Mouse (Mus musculus): ENCODE results near the gene Pqlc2. TPM values are rescaled to one million over a fixed set of nuclear protein-coding genes. Genes with fewer than 3 reads are reported as not detected.

Gene Pqlc2
- total and polyA plus RNA-seq, 2 experiments from 2014 or later = 6.8 to 7.7 TPM

GRCm38 (mm10) chr4:139335507-139335906 lies 25.0 kb upstream of the Pqlc2 start:
- H3K27ac ChIP-seq (ENCODE audit: low read depth) = no peak overlapping the region
- WGBS = 34% methylated on average over 7 of the region's 7 CpGs
- no peak for ATAC-seq (ENCODE audit: insufficient read depth, low read depth)

GRCm38 (mm10) chr4:139334631-139335295 lies 24.3 kb upstream of the Pqlc2 start:
- H3K4me1 ChIP-seq (ENCODE audit: control insufficient read depth, insufficient read depth) = 0 out of 2 replicates have a peak, but pooled peaks cover 7% of the 10 kb centered on the region
- no peak for TF ChIP-seq EP300 (IDR thresholded peaks at IDR 0.05; ENCODE audit: low read depth)
- TF ChIP-seq CTCF (IDR thresholded peaks at IDR 0.05; ENCODE audit: low read depth) = no peak
- no peak overlapping the region for H3K4me2 ChIP-seq (ENCODE audit: low read depth, low read length)
- no peaks in the 10 kb centered on the region for H3K9me3 ChIP-seq (replicated peaks; ENCODE audit: control insufficient read depth, low read length)
- no peak for ATAC-seq (ENCODE audit: insufficient read depth, low read depth)
- no peaks in the 10 kb centered on the region for H3K36me3 ChIP-seq (replicated peaks; ENCODE audit: control insufficient read depth, insufficient read depth, low read length)
- 81% methylated on average over 5 of the region's 9 CpGs for WGBS
- no peak overlapping the region for H3K4me3 ChIP-seq (ENCODE audit: low read depth, low read length)
- no peak overlapping the region for H3K9ac ChIP-seq (replicated peaks; ENCODE audit: low read depth, low read length)
- peaks cover 10% of the 10 kb centered on the region; the same call in 1 of the 2 replicates for H3K27me3 ChIP-seq (ENCODE audit: control insufficient read depth, insufficient read depth, low read length)
- H3K27ac ChIP-seq (ENCODE audit: low read depth) = no peak overlapping the region
- DNase-seq (ENCODE audit: low spot score) = no peak

More at GRCm38 (mm10) chr4:139335507-139335906, 25.0 kb upstream of the Pqlc2 start:
- no peak for TF ChIP-seq EP300 (IDR thresholded peaks at IDR 0.05; ENCODE audit: low read depth)
- no peak for TF ChIP-seq CTCF (IDR thresholded peaks at IDR 0.05; ENCODE audit: low read depth)
- peaks cover 10% of the 10 kb centered on the region; the same call in 1 of the 2 replicates for H3K27me3 ChIP-seq (ENCODE audit: control insufficient read depth, insufficient read depth, low read length)
- no peak for DNase-seq (ENCODE audit: low spot score)
- no peak overlapping the region for H3K9ac ChIP-seq (replicated peaks; ENCODE audit: low read depth, low read length)
- no peaks in the 10 kb centered on the region for H3K36me3 ChIP-seq (replicated peaks; ENCODE audit: control insufficient read depth, insufficient read depth, low read length)
- no peak overlapping the region for H3K4me2 ChIP-seq (ENCODE audit: low read depth, low read length)
- H3K4me1 ChIP-seq (ENCODE audit: control insufficient read depth, insufficient read depth) = 0 out of 2 replicates have a peak, but pooled peaks cover 7% of the 10 kb centered on the region
- H3K9me3 ChIP-seq (replicated peaks; ENCODE audit: control insufficient read depth, low read length) = no peaks in the 10 kb centered on the region
- H3K4me3 ChIP-seq (ENCODE audit: low read depth, low read length) = no peak overlapping the region

DNA sequence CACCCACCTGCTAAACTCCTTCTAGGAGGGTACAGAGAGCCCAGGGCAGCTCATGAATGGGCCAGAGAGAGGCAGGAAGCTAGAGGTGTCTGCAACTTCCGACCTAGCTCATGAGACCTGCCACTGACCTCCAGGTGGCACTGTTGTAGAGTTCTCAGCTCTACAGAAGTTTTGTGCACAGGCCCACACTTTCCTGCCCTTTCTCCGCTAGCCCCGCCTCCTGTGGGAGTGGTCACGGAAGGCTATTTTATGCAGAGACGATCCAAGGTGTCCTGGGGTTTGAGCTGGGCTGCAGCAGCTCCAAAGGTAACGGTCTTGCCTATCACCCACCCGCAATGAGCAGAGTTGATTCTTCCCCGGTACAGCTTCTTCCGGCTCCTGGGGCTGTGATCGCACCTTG lies 20.1 kb upstream of the Pqlc2 start:
- H3K9me3 ChIP-seq (replicated peaks; ENCODE audit: control insufficient read depth, low read length) = no peaks in the 10 kb centered on the region
- WGBS = 8% methylated on average over 10 of the region's 10 CpGs
- peak overlapping the region; percentile 31 for H3K4me3 ChIP-seq (ENCODE audit: low read depth, low read length)
- no peak overlapping the region for H3K9ac ChIP-seq (replicated peaks; ENCODE audit: low read depth, low read length)
- peak; percentile 93 for ATAC-seq (ENCODE audit: insufficient read depth, low read depth)
- H3K27me3 ChIP-seq (ENCODE audit: control insufficient read depth, insufficient read depth, low read length) = peaks cover 7% of the 10 kb centered on the region; the same call in 1 of the 2 replicates
- H3K4me2 ChIP-seq (ENCODE audit: low read depth, low read length) = peak overlapping the region; percentile 53
- DNase-seq (ENCODE audit: low spot score) = peak; percentile 83
- TF ChIP-seq CTCF (IDR thresholded peaks at IDR 0.05; ENCODE audit: low read depth) = peak; percentile 73
- no peak for TF ChIP-seq EP300 (IDR thresholded peaks at IDR 0.05; ENCODE audit: low read depth)
- no peaks in the 10 kb centered on the region for H3K36me3 ChIP-seq (replicated peaks; ENCODE audit: control insufficient read depth, insufficient read depth, low read length)
- H3K27ac ChIP-seq (ENCODE audit: low read depth) = no peak overlapping the region
- H3K4me1 ChIP-seq (ENCODE audit: control insufficient read depth, insufficient read depth) = 0 out of 2 replicates have a peak, but pooled peaks cover 6% of the 10 kb centered on the region

GRCm38 (mm10) chr4:139319740-139320139 lies 9.2 kb upstream of the Pqlc2 start:
- no peaks in the 10 kb centered on the region for H3K4me1 ChIP-seq (ENCODE audit: control insufficient read depth, insufficient read depth)
- ATAC-seq (ENCODE audit: insufficient read depth, low read depth) (no peak), DNase-seq (ENCODE audit: low spot score) (no peak)
- H3K27ac ChIP-seq (ENCODE audit: low read depth) = no peak overlapping the region
- no peaks in the 10 kb centered on the region for H3K27me3 ChIP-seq (ENCODE audit: control insufficient read depth, insufficient read depth, low read length)
- peaks cover 11% of the 10 kb centered on the region; the same call in 1 of the 2 replicates for H3K36me3 ChIP-seq (replicated peaks; ENCODE audit: control insufficient read depth, insufficient read depth, low read length)
- H3K4me3 ChIP-seq (ENCODE audit: low read depth, low read length) = no peak overlapping the region
- H3K9me3 ChIP-seq (replicated peaks; ENCODE audit: control insufficient read depth, low read length) = no peaks in the 10 kb centered on the region
- no peak overlapping the region for H3K9ac ChIP-seq (replicated peaks; ENCODE audit: low read depth, low read length)
- no peak overlapping the region for H3K4me2 ChIP-seq (ENCODE audit: low read depth, low read length)
- 82% methylated on average over 4 of the region's 4 CpGs for WGBS
- TF ChIP-seq EP300 (IDR thresholded peaks at IDR 0.05; ENCODE audit: low read depth) (no peak), CTCF (IDR thresholded peaks at IDR 0.05; ENCODE audit: low read depth) (no peak)

DNA sequence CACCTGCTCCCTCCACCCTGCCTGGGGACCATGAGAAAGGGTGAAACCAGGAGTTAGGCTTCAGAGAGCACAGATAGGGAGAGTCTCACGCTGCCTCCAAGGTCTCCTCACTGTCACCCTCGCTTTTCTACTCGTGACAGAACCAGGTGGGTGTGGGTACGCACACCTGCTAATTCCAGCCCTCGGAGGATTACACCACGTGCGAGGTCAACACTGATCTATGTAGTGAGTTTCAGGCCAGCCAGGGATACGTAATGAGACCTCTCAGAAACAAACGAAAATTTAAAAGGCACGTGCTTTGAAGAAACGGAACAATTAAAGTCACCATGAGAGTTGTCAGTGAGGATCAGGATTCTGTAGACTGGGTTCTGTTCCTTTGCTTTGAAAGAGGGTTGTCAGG lies 7.9 kb upstream of the Pqlc2 start:
- TF ChIP-seq CTCF (IDR thresholded peaks at IDR 0.05; ENCODE audit: low read depth) (no peak), EP300 (IDR thresholded peaks at IDR 0.05; ENCODE audit: low read depth) (no peak)

More for the DNA sequence above, 7.9 kb upstream of the Pqlc2 start:
- no peaks in the 10 kb centered on the region for H3K27me3 ChIP-seq (ENCODE audit: control insufficient read depth, insufficient read depth, low read length)
- H3K9ac ChIP-seq (replicated peaks; ENCODE audit: low read depth, low read length) = no peak overlapping the region
- DNase-seq (ENCODE audit: low spot score) (no peak), ATAC-seq (ENCODE audit: insufficient read depth, low read depth) (no peak)
- H3K9me3 ChIP-seq (replicated peaks; ENCODE audit: control insufficient read depth, low read length) = no peaks in the 10 kb centered on the region
- H3K27ac ChIP-seq (ENCODE audit: low read depth) = no peak overlapping the region
- peaks cover 11% of the 10 kb centered on the region; the same call in 1 of the 2 replicates for H3K36me3 ChIP-seq (replicated peaks; ENCODE audit: control insufficient read depth, insufficient read depth, low read length)
- H3K4me2 ChIP-seq (ENCODE audit: low read depth, low read length) = no peak overlapping the region
- no peaks in the 10 kb centered on the region for H3K4me1 ChIP-seq (ENCODE audit: control insufficient read depth, insufficient read depth)
- 88% methylated on average over 11 of the region's 11 CpGs for WGBS
- H3K4me3 ChIP-seq (ENCODE audit: low read depth, low read length) = no peak overlapping the region
